Mouse (Mus musculus) E14TG2a.4 (cell line): ENCODE measurements around the gene Gm1604a.
"Not testable (repeated sequence)": the region's sequence is repeated elsewhere in the genome, so short reads cannot be mapped to it uniquely, and the experiment has no call there.

Experiments used
- CTCF ChIP-seq: conservative IDR thresholded peaks from 2 replicates; pipeline ENCODE4 v1.5.1; 2014; ENCODE audit warnings: low read length
- NANOG ChIP-seq: IDR thresholded peaks from 2 replicates; pipeline ENCODE4 v1.6.1; 2014; ENCODE audit warnings: borderline replicate concordance, low read length, mixed read lengths
- POU5F1 ChIP-seq: IDR thresholded peaks from 2 replicates; pipeline ENCODE4 v1.6.1; 2014; ENCODE audit warnings: low read length, borderline replicate concordance

GRCm38 (mm10) chr17:7025257-7025656 lies at the start of gene Gm1604a:
- not testable (repeated sequence) for TF ChIP-seq NANOG, CTCF, POU5F1
